Mouse (Mus musculus) CH12.LX (cell line): ENCODE measurements at regions not wholly inside any gene's neighbourhood (a gene's known extent, or its start where the extent isn't known, plus 50 kb on each side); places are given as distances from the start of the nearest gene placed in this dataset.

Experiments used
- DNase-seq: peaks from one replicate; pipeline ENCODE4 v3.0.0-alpha.2; 2013; ENCODE audit errors: extremely low read depth
- H3K27ac ChIP-seq: 2 replicates; pipeline ENCODE4 v1.5.1; 2012; ENCODE audit warnings: low read depth, mild to moderate bottlenecking, control low read depth, moderate library complexity; ENCODE audit not compliant: insufficient read depth
- H3K27me3 ChIP-seq: replicated peaks from 2 replicates; pipeline ENCODE3; 2012; ENCODE audit warnings: inconsistent platforms
- H3K36me3 ChIP-seq, 2 experiments: replicated peaks in 1 of 2; 2 replicates each; pipeline versions ENCODE3 to v1.6.1; 2012; ENCODE audit warnings: inconsistent platforms in 1 of 2, low read length in 1 of 2, mild to moderate bottlenecking in 1 of 2, mixed read lengths in 1 of 2, moderate library complexity in 1 of 2; ENCODE audit not compliant: control insufficient read depth in 1 of 2, insufficient read depth in 1 of 2
- H3K4me1 ChIP-seq, 2 experiments: 2 replicates each; pipeline ENCODE4 v1.6.1; 2012; ENCODE audit warnings: inconsistent platforms in 1 of 2, moderate library complexity in 1 of 2; ENCODE audit not compliant: insufficient read depth in 2 of 2, control insufficient read depth in 1 of 2
- H3K4me2 ChIP-seq: 2 replicates; pipeline ENCODE4 v1.6.1; 2012; ENCODE audit warnings: low read depth, mild to moderate bottlenecking, control low read depth; ENCODE audit not compliant: poor library complexity, insufficient read depth, severe bottlenecking
- H3K4me3 ChIP-seq, 3 experiments: fragments of 150-350 bp in 1 of 3; sonication (generic) in 1 of 3; replicated peaks in 1 of 3; 2 replicates each; pipeline versions ENCODE3 to v1.5.1; 2011 to 2012; ENCODE audit warnings: low read depth in 2 of 3, low read length in 2 of 3, mild to moderate bottlenecking in 2 of 3, moderate library complexity in 2 of 3, control low read depth in 1 of 3, improper control_type of control experiment in 1 of 3, inconsistent platforms in 1 of 3, mixed read lengths in 1 of 3; ENCODE audit not compliant: poor library complexity in 1 of 3
- H3K79me2 ChIP-seq: replicated peaks from 2 replicates; pipeline ENCODE4 v1.6.1; 2012; ENCODE audit warnings: mild to moderate bottlenecking, moderate library complexity; ENCODE audit not compliant: control insufficient read depth, poor library complexity, insufficient read depth, severe bottlenecking; ENCODE audit errors: extremely low read depth
- H3K9ac ChIP-seq: 2 replicates; pipeline ENCODE4 v1.6.1; 2012; ENCODE audit warnings: low read depth, mild to moderate bottlenecking, control low read depth, moderate library complexity; ENCODE audit not compliant: insufficient read depth
- H3K9me3 ChIP-seq: replicated peaks from 2 replicates; pipeline ENCODE3; 2012; ENCODE audit warnings: low read length, inconsistent platforms, mixed read lengths
- CHD1 ChIP-seq: IDR thresholded peaks from 2 replicates; pipeline ENCODE4 v1.6.1; 2012; ENCODE audit warnings: low read depth, low read length, improper control_type of control experiment, inconsistent platforms
- E2F4 ChIP-seq: IDR thresholded peaks from 2 replicates; pipeline ENCODE4 v1.6.1; 2011; ENCODE audit warnings: low read depth, low read length, improper control_type of control experiment; ENCODE audit not compliant: insufficient replicate concordance
- ETS1 ChIP-seq: conservative IDR thresholded peaks from 2 replicates; pipeline ENCODE4 v1.6.1; 2012; ENCODE audit warnings: low read depth, mild to moderate bottlenecking, inconsistent platforms, low read length, improper control_type of control experiment, moderate library complexity
- GABPA ChIP-seq: IDR thresholded peaks from 2 replicates; pipeline ENCODE4 v1.6.1; 2012; ENCODE audit warnings: low read depth, low read length, improper control_type of control experiment, inconsistent platforms; ENCODE audit not compliant: insufficient replicate concordance
- IRF4 ChIP-seq: IDR thresholded peaks from 2 replicates; pipeline ENCODE4 v1.6.1; 2014; ENCODE audit warnings: low read depth, mild to moderate bottlenecking, inconsistent platforms, low read length, improper control_type of control experiment
- JUN ChIP-seq: IDR thresholded peaks from 2 replicates; pipeline ENCODE4 v1.6.1; 2011; ENCODE audit warnings: low read depth, mild to moderate bottlenecking, low read length, improper control_type of control experiment, moderate library complexity; ENCODE audit not compliant: insufficient read depth
- JUND ChIP-seq: conservative IDR thresholded peaks from 2 replicates; pipeline ENCODE4 v1.6.1; 2011; ENCODE audit warnings: low read depth, low read length, improper control_type of control experiment
- KAT2A ChIP-seq: IDR thresholded peaks from 2 replicates; pipeline ENCODE4 v1.6.1; 2012; ENCODE audit warnings: low read length, improper control_type of control experiment, inconsistent platforms; ENCODE audit not compliant: insufficient replicate concordance
- MAFK ChIP-seq: IDR thresholded peaks from 2 replicates; pipeline ENCODE4 v1.6.1; 2011; ENCODE audit warnings: low read length, improper control_type of control experiment; ENCODE audit not compliant: insufficient replicate concordance
- MAX ChIP-seq: IDR thresholded peaks from 2 replicates; pipeline ENCODE4 v1.6.1; 2011; ENCODE audit warnings: low read length, improper control_type of control experiment
- MEF2A ChIP-seq: IDR thresholded peaks from 2 replicates; pipeline ENCODE4 v1.6.1; 2014; ENCODE audit warnings: low read depth, mild to moderate bottlenecking, inconsistent platforms, low read length, improper control_type of control experiment, borderline replicate concordance
- NRF1 ChIP-seq: IDR thresholded peaks from 2 replicates; pipeline ENCODE4 v1.6.1; 2014; ENCODE audit warnings: low read depth, mild to moderate bottlenecking, inconsistent platforms, low read length, improper control_type of control experiment, moderate library complexity
- RAD21 ChIP-seq: IDR thresholded peaks from 2 replicates; pipeline ENCODE4 v1.6.1; 2011; ENCODE audit warnings: low read depth, mild to moderate bottlenecking, low read length, improper control_type of control experiment, moderate library complexity
- TBP ChIP-seq: conservative IDR thresholded peaks from 2 replicates; pipeline ENCODE4 v1.6.1; 2011; ENCODE audit warnings: low read depth, low read length, improper control_type of control experiment
- UBTF ChIP-seq: IDR thresholded peaks from 2 replicates; pipeline ENCODE4 v1.6.1; 2012; ENCODE audit warnings: low read depth, mild to moderate bottlenecking, inconsistent platforms, low read length, improper control_type of control experiment, moderate library complexity
- USF1 ChIP-seq: IDR thresholded peaks from 2 replicates; pipeline ENCODE4 v1.6.1; 2014; ENCODE audit warnings: low read depth, mild to moderate bottlenecking, inconsistent platforms, low read length, improper control_type of control experiment
- ZC3H11A ChIP-seq: IDR thresholded peaks from 2 replicates; pipeline ENCODE4 v1.6.1; 2012; ENCODE audit warnings: low read depth, mild to moderate bottlenecking, inconsistent platforms, low read length, improper control_type of control experiment
- ZKSCAN1 ChIP-seq: IDR thresholded peaks from 2 replicates; pipeline ENCODE4 v1.6.1; 2012; ENCODE audit warnings: low read depth, inconsistent platforms, low read length, improper control_type of control experiment, borderline replicate concordance
- dilution Hi-C: fragments of 300-500 bp; cut with MboI; formaldehyde crosslinking; loops from 2 replicates; pipeline ENCODE4 v1.14.3; 2020; ENCODE audit warnings: low sequenced_read_pairs; ENCODE audit not compliant: extremely low pct_unique_long_range_greater_than_20kb, extremely low pct_ligation_motif_present
- in situ Hi-C: fragments of 300-500 bp; cut with MboI; formaldehyde crosslinking; loops from 3 replicates; pipeline ENCODE4 v1.14.3; 2019; ENCODE audit warnings: low sequenced_read_pairs, low pct_ligation_motif_present, low pct_unique_long_range_greater_than_20kb, mixed read lengths

GRCm38 (mm10) chr5:67155582-67155981 is 56.5 kb upstream of the Phox2b start:
- H3K79me2 ChIP-seq = no peaks in the 10 kb centered on the region
- no peaks in the 10 kb centered on the region for H3K9me3 ChIP-seq
- no peak overlapping the region for H3K27ac ChIP-seq
- H3K4me3 ChIP-seq = no peak overlapping the region
- no peaks in the 10 kb centered on the region for H3K27me3 ChIP-seq
- dilution Hi-C loops (no loop called here), in situ Hi-C loops (no loop called here)
- H3K4me2 ChIP-seq = no peak overlapping the region
- TF ChIP-seq UBTF = no peak
- TF ChIP-seq IRF4 = no peak
- no peak for TF ChIP-seq CHD1
- TF ChIP-seq GABPA = no peak
- TF ChIP-seq ZC3H11A = no peak
- TF ChIP-seq MAFK = no peak
- TF ChIP-seq TBP = no peak
- no peak for TF ChIP-seq ZKSCAN1
- TF ChIP-seq MEF2A = no peak
- TF ChIP-seq MAX = no peak
- no peak for TF ChIP-seq RAD21
- no peak for TF ChIP-seq ETS1
- TF ChIP-seq JUND = no peak
- peaks cover 0 to 7% of the 10 kb centered on the region in 2 experiments; a peak in 2 of 4 replicates for H3K4me1 ChIP-seq
- no peaks in the 10 kb centered on the region for H3K36me3 ChIP-seq
- DNase-seq = peak; percentile 45
- no peak overlapping the region for H3K9ac ChIP-seq

- Histone ChIP-seq H3K4me1 (peaks cover 0 to 7% of the 10 kb centered on the region in 2 experiments; a peak in 2 of 4 replicates), H3K27ac (no peak overlapping the region), H3K4me2 (no peak overlapping the region), H3K79me2 (no peaks in the 10 kb centered on the region), H3K36me3 (no peaks in the 10 kb centered on the region), H3K27me3 (no peaks in the 10 kb centered on the region), H3K9ac (no peak overlapping the region), H3K9me3 (no peaks in the 10 kb centered on the region), H3K4me3 (no peak overlapping the region)
- TF ChIP-seq MAX = no peak
- no peak for TF ChIP-seq USF1
- no peak for TF ChIP-seq E2F4
- TF ChIP-seq NRF1 = no peak
- TF ChIP-seq JUN = no peak
- TF ChIP-seq KAT2A = no peak
- no peak for TF ChIP-seq MEF2A
- TF ChIP-seq ETS1 = no peak
- DNase-seq = no peak
- in situ Hi-C loops = no loop called here
- dilution Hi-C loops = no loop called here
These were observed 57.8 kb upstream of the Phox2b start for GRCm38 (mm10) chr5:67156911-67157310.
